Mouse (Mus musculus) hindbrain, embryonic 14.5 days (tissue): ENCODE measurements at regions not wholly inside any gene's neighbourhood (a gene's known extent, or its start where the extent isn't known, plus 50 kb on each side); places are given as distances from the start of the nearest gene placed in this dataset.
"Not testable (repeated sequence)": the region's sequence is repeated elsewhere in the genome, so short reads cannot be mapped to it uniquely, and the experiment has no call there.

ENCODE experiments used
- ATAC-seq: fragments of 200-750 bp; cut with Nextera tagmentation; 2 replicates; pipeline ENCODE4 v1.8.0; 2017; ENCODE audit warnings: moderate number of reproducible peaks, mild to moderate bottlenecking, moderate TSS enrichment, moderate library complexity; ENCODE audit not compliant: low FRiP score
- DNase-seq: peaks from one replicate; pipeline ENCODE4 v3.0.0-alpha.2; 2015; ENCODE audit warnings: low spot score
- H3K27ac ChIP-seq: fragments of 300-500 bp; sonication (generic); 2 replicates; pipeline ENCODE4 v1.5.1; 2014; ENCODE audit warnings: mild to moderate bottlenecking, moderate library complexity
- H3K27me3 ChIP-seq: fragments of 300-500 bp; sonication (generic); 2 replicates; pipeline ENCODE4 v1.6.1; 2014; ENCODE audit warnings: mild to moderate bottlenecking, low read length, mixed read lengths; ENCODE audit not compliant: control insufficient read depth, insufficient read depth
- H3K36me3 ChIP-seq: fragments of 300-500 bp; sonication (generic); replicated peaks from 2 replicates; pipeline ENCODE4 v1.6.1; 2014; ENCODE audit not compliant: control insufficient read depth, insufficient read depth
- H3K4me1 ChIP-seq: fragments of 300-500 bp; sonication (generic); replicated peaks from 2 replicates; pipeline ENCODE4 v1.6.1; 2014; ENCODE audit warnings: antibody characterized with exemption, low read length, mixed read lengths; ENCODE audit not compliant: control insufficient read depth, insufficient read depth
- H3K4me2 ChIP-seq: fragments of 300-500 bp; sonication (generic); replicated peaks from 2 replicates; pipeline ENCODE4 v1.6.1; 2014; ENCODE audit warnings: mild to moderate bottlenecking, moderate library complexity
- H3K4me3 ChIP-seq: fragments of 300-500 bp; sonication (generic); replicated peaks from 2 replicates; pipeline ENCODE4 v1.5.1; 2014; ENCODE audit warnings: mild to moderate bottlenecking, low read length
- H3K9ac ChIP-seq: fragments of 300-500 bp; sonication (generic); 2 replicates; pipeline ENCODE4 v1.6.1; 2014
- H3K9me3 ChIP-seq: fragments of 300-500 bp; sonication (generic); 2 replicates; pipeline ENCODE4 v1.6.1; 2016; ENCODE audit warnings: low read length; ENCODE audit not compliant: control insufficient read depth
- WGBS: fragments of 180-500 bp; shearing (Covaris S2); extraction: QIAGEN DNeasy Blood & Tissue Kit; methylation state at CpG from one replicate; pipeline ENCODE4 v1.1.7; 2014; 5-methylcytosine and 5-hydroxymethylcytosine counted together

GRCm38 (mm10) chr3:155942896-155943295 is 618.7 kb upstream of the Negr1 start:
- Histone ChIP-seq H3K27ac (no peak overlapping the region), H3K4me1 (no peaks in the 10 kb centered on the region), H3K36me3 (no peaks in the 10 kb centered on the region), H3K4me2 (no peak overlapping the region), H3K27me3 (no peaks in the 10 kb centered on the region), H3K9me3 (no peaks in the 10 kb centered on the region), H3K4me3 (no peak overlapping the region), H3K9ac (no peak overlapping the region)
- 91% methylated on average over 2 of the region's 2 CpGs for WGBS
- ATAC-seq (no peak), DNase-seq (no peak)

DNA sequence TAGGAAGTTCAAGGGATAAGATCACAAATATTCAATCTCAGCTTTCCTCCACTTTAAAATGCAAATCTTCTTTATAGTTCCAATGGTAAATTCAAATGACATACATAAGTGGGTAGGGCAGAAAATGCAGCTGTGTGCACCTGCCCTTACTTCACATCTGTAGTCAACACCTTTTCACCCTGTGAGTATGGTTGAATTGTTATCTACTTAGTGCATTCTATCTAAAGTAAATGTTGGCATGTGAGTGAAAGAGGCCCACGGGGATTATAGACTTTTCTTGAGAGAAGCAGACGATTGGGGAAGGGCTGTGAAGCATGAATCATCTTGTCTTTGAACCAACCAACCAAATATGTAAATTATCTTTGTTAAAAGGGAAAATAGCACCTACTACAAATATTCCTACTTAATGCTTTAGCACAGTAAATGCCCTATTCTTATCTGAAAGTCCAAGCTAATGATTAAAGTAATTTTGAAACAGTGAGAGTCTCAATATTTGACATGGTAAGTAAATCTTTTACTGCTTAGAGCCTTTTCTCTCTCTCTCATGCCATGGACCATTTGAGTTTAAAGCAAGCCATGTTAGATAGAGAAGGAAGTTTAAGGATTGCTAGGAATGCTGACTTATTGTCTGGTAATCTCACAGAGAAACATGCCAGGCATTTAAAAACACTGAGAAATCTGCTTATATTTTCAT is 617.4 kb upstream of the Negr1 start:
- 47% methylated on average over 2 of the region's 2 CpGs for WGBS
- Histone ChIP-seq H3K27me3 (no peaks in the 10 kb centered on the region), H3K4me2 (no peak overlapping the region), H3K27ac (no peak overlapping the region), H3K9me3 (no peaks in the 10 kb centered on the region), H3K36me3 (no peaks in the 10 kb centered on the region), H3K4me3 (no peak overlapping the region), H3K9ac (no peak overlapping the region), H3K4me1 (no peaks in the 10 kb centered on the region)
- DNase-seq (no peak), ATAC-seq (no peak)

DNA sequence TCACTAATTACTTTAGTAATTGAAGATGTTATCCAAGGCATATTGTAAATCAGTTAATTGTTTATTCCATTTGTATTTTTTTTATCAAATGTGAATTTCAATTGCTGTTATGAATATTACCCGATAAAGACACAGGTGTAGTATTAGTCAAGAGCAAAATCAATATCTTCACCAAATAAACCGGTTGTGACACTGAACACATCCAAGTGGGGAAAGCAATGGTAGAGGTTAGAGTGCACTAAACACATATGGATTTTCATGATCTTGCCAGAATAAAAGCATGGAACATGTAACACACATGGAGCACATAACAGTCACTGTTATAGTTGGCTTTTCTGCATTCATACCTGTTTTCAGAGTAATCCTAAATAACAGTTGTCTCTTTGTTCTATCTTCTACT is 616.4 kb upstream of the Negr1 start:
- Histone ChIP-seq H3K4me1 (no peaks in the 10 kb centered on the region), H3K27ac (no peak overlapping the region), H3K4me2 (no peak overlapping the region), H3K9ac (no peak overlapping the region), H3K4me3 (no peak overlapping the region), H3K27me3 (no peaks in the 10 kb centered on the region), H3K36me3 (no peaks in the 10 kb centered on the region), H3K9me3 (no peaks in the 10 kb centered on the region)
- DNase-seq (no peak), ATAC-seq (no peak)
- 95% methylated on average over 2 of the region's 2 CpGs for WGBS

- H3K4me1 ChIP-seq, H3K9me3 ChIP-seq, H3K4me3 ChIP-seq, H3K36me3 ChIP-seq, H3K4me2 ChIP-seq, H3K27me3 ChIP-seq, H3K27ac ChIP-seq, DNase-seq, ATAC-seq, H3K9ac ChIP-seq: not testable (repeated sequence)
- 29% methylated on average over 2 of the region's 2 CpGs for WGBS
Measured at GRCm38 (mm10) chr3:155962496-155962895, 599.1 kb upstream of the Negr1 start.

GRCm38 (mm10) chr3:155979636-155980035 is 582.0 kb upstream of the Negr1 start:
- no peaks in the 10 kb centered on the region for H3K36me3 ChIP-seq
- H3K4me1 ChIP-seq, result no peaks in the 10 kb centered on the region
- no peak overlapping the region for H3K9ac ChIP-seq
- H3K4me2 ChIP-seq, result no peak overlapping the region
- H3K27me3 ChIP-seq, result no peaks in the 10 kb centered on the region
- ATAC-seq, result peak; percentile 46; the same call in 1 of the 2 replicates
- WGBS, result 38% methylated on average over 2 of the region's 2 CpGs
- no peaks in the 10 kb centered on the region for H3K9me3 ChIP-seq
- H3K27ac ChIP-seq, result no peak overlapping the region
- DNase-seq, result no peak
- no peak overlapping the region for H3K4me3 ChIP-seq

GRCm38 (mm10) chr3:155994044-155994443 is 567.5 kb upstream of the Negr1 start:
- 0 out of 2 replicates have a peak, but pooled peaks cover 4% of the 10 kb centered on the region for H3K4me1 ChIP-seq
- no peak overlapping the region for H3K4me2 ChIP-seq
- H3K36me3 ChIP-seq, result no peaks in the 10 kb centered on the region
- no peak overlapping the region for H3K27ac ChIP-seq
- no peak overlapping the region for H3K9ac ChIP-seq
- ATAC-seq, result no peak
- no peaks in the 10 kb centered on the region for H3K27me3 ChIP-seq
- H3K9me3 ChIP-seq, result no peaks in the 10 kb centered on the region
- 50% methylated on average over 2 of the region's 2 CpGs for WGBS
- DNase-seq, result no peak
- H3K4me3 ChIP-seq, result no peak overlapping the region

- no peaks in the 10 kb centered on the region for H3K9me3 ChIP-seq
- H3K9ac ChIP-seq, result no peak overlapping the region
- H3K36me3 ChIP-seq, result no peaks in the 10 kb centered on the region
- 31% methylated on average over 7 of the region's 7 CpGs for WGBS
- H3K4me3 ChIP-seq, result no peak overlapping the region
- ATAC-seq (no peak), DNase-seq (no peak)
- no peak overlapping the region for H3K27ac ChIP-seq
- no peak overlapping the region for H3K4me2 ChIP-seq
- no peaks in the 10 kb centered on the region for H3K27me3 ChIP-seq
- H3K4me1 ChIP-seq, result no peaks in the 10 kb centered on the region
Measured at GRCm38 (mm10) chr3:156017676-156018230, 543.8 kb upstream of the Negr1 start.

GRCm38 (mm10) chr3:156028602-156029188 is 532.9 kb upstream of the Negr1 start:
- no peaks in the 10 kb centered on the region for H3K27me3 ChIP-seq
- H3K4me3 ChIP-seq, result no peak overlapping the region
- ATAC-seq (peak; percentile 51; the same call in 1 of the 2 replicates), DNase-seq (peak; percentile 51)
- 40% methylated on average over 5 of the region's 5 CpGs for WGBS
- H3K36me3 ChIP-seq, result no peaks in the 10 kb centered on the region
- H3K27ac ChIP-seq, result no peak overlapping the region
- no peaks in the 10 kb centered on the region for H3K9me3 ChIP-seq
- no peak overlapping the region for H3K4me2 ChIP-seq
- no peaks in the 10 kb centered on the region; the same call in 1 of the 2 replicates for H3K4me1 ChIP-seq
- no peak overlapping the region for H3K9ac ChIP-seq

DNA sequence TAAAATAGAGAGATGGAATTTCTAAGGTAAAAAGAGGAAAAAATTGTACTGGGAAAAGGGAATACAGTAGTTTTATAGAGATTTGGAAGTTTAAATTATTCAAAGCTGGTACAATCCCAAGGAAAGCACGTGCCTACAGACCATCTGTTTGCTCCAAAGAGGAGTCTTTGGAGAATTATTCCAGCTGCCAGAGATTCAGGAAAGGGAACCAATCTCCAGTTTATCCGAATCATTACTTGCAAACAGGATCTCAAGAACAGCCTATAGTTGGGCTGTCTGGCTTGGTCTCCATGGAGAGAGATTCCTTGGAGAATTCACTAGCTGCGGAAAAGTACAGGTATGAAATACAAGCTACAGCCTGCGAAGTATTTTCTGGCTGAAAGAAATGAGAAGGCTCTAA is 491.3 kb upstream of the Negr1 start:
- Histone ChIP-seq H3K27ac (no peak overlapping the region), H3K4me3 (no peak overlapping the region), H3K4me1 (no peaks in the 10 kb centered on the region), H3K4me2 (no peak overlapping the region), H3K9ac (no peak overlapping the region), H3K36me3 (no peaks in the 10 kb centered on the region), H3K9me3 (no peaks in the 10 kb centered on the region), H3K27me3 (no peaks in the 10 kb centered on the region)
- DNase-seq (no peak), ATAC-seq (no peak)
- WGBS, result 82% methylated on average over 4 of the region's 4 CpGs
